Mouse (Mus musculus): ENCODE data around the gene Wdr17.

Wdr17 gene

GRCm38 (mm10) chr8:54886987-54887785 is at the start of gene Wdr17:
Gene Wdr17, minus strand, starts transcription at chr8:54887184.
- no peak for DNase-seq

DNA sequence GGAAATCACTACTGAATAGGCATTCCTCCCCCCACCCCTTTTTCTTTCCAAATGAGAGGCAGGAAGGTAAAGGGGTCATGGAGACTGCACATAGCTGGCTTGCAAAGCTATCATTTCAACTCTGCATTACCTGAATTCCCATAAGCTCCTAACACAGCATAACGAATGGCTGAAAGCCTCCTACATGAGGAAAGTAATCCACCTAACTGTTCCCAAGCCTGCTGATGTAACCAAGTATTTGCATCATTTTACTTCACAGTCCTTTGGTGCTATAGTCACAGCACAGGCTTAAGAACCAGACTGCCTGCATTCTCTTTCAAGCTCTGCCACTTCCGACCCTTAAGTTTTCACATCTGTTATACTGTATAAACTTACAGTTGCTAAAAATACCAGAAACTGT is 45.3 kb upstream of the Wdr17 start:
- no peak for DNase-seq

- no peak for DNase-seq
Measured at GRCm38 (mm10) chr8:54924936-54925335, 38.0 kb upstream of the Wdr17 start.

DNA sequence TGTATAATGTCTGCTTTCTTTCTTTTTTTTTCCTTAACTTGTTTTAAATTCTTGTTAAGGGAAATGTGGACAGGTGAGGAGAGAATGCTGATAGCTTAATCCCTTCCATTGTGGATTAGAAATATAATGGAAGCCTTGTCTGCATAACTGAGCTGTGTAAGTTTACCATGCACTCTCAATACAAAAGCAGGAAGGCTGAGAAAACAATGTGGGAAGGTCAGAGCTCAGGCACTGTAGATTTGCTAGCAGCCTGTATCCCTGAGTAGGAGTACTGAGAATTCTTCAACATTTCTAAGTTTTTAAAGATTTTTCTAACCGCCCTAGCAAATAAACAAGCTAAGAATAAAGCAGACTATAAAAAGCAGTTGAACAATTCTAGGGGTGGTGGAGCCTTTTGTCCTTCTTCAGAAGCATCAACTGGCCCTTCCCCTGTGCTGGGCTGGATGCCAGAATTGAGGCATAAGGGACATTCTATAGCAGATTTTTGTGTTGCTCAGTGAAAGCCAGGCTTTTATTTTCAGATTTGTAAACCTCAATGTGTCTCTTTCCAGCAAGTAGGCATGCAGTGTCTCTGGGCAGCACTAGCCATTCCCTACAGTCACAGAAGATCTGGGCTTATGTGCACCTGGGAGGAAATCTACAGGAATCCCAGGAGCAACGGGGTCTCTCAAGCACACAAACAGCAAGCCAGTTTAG is 35.3 kb upstream of the Wdr17 start:
- no peak for DNase-seq

- DNase-seq = no peak
Measured at GRCm38 (mm10) chr8:54917710-54918109, 30.7 kb upstream of the Wdr17 start.

DNA sequence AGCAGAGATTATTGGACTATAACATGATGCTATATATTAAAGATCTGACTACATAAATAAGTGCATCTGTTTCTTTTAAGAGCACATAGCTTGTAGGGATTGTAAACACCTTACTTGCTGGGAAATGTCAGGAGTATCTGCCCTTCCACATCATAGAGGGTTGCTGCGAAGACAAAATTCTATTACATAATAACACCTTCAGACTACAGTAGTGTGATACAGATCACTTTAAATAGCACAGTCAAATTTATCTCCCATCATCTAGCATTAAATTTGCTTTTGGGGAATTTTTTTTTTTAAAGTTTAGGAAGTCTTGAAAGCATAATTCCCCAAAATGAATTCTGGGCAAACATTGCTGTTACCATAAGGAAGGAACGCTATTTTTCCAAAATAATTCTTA is 25.9 kb upstream of the Wdr17 start:
- DNase-seq = no peak

- no peak for DNase-seq
Measured at GRCm38 (mm10) chr8:54899444-54899843, 12.5 kb upstream of the Wdr17 start.

DNA sequence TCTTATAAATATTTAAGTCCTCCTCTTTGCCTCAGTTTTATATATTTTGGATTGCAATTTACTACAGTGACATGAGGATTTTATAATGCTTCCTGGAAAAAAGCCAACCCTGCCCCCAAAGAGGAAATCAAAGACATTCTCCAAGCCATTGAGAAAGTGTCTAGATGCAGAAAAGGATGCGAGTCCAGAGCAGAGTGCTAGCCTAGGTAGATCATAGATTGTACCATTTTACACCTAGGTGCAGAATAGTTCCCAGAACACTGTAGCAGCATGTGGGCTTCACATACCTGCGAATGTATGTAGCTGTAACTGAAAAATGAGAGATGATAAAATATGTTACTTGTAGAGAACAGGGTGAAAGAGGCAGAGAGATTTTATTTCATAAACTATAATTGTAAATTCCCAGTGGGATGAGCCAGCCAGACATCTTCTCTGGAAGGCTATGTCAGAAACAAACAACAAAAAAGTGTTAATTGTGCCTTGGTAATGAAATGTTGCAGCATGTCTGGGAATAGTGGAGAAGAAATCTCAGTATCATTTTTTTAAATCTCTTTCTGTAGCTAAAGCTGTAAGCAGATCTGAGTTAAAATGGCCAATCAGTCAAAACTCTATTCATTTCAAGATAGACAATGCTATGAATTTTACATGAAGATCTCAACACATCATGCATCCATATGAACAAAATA is 7.8 kb upstream of the Wdr17 start:
- no peak for DNase-seq

GRCm38 (mm10) chr8:54894180-54894579 is 7.2 kb upstream of the Wdr17 start:
- no peak for DNase-seq

- no peak for DNase-seq
Measured at GRCm38 (mm10) chr8:54886560-54886959, 424 bp downstream of the Wdr17 start.

- no peak for DNase-seq
Measured at GRCm38 (mm10) chr8:54876458-54876857, 10.5 kb downstream of the Wdr17 start.

GRCm38 (mm10) chr8:54864761-54865064 is 22.3 kb downstream of the Wdr17 start:
- DNase-seq = no peak

GRCm38 (mm10) chr8:54864038-54864760 is 22.8 kb downstream of the Wdr17 start:
- DNase-seq = no peak

GRCm38 (mm10) chr8:54836029-54836959 is 50.7 kb downstream of the Wdr17 start:
- DNase-seq = no peak

- DNase-seq = no peak
Measured at GRCm38 (mm10) chr8:54829794-54830426, 57.1 kb downstream of the Wdr17 start.

DNA sequence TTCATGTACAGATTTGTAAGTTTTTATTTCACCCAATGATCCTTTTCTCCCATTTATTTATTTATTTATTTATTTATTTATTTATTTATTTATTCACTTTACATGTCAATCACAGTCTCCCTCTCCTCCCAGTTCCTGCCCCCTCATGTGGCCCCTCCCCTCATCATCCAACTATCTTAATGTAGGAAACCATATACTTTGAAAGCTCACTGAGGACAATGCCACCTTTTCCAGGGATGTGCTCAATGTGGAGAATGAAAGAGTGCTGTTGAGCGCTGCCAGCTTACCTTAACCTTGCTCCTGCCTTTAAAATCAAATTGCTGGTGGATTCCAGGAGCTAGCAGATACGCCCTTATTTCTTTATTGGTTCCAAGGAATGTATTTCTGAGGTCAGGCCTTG is 59.0 kb downstream of the Wdr17 start:
- no peak for DNase-seq

DNA sequence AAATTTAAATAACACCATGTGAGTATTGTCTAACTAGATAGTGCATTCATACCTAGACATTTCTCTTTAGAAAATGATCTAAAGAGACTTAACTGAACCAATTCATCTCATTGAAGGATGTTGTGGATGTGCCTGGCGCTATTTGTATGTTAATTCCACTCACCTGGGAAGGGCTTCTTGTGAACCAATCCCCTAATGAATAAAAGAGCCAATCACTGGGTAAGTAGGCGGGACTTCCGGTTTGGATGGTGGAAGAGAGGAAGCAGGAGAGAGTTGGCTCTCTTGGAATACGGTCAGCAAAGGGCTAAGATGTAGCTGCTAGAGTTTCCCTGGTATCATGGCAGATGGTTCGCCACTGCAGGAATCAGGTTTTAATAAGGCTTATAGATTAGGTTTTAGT is 64.0 kb downstream of the Wdr17 start:
- DNase-seq = no peak

GRCm38 (mm10) chr8:54818651-54819050 is 68.3 kb downstream of the Wdr17 start:
- DNase-seq = no peak

DNA sequence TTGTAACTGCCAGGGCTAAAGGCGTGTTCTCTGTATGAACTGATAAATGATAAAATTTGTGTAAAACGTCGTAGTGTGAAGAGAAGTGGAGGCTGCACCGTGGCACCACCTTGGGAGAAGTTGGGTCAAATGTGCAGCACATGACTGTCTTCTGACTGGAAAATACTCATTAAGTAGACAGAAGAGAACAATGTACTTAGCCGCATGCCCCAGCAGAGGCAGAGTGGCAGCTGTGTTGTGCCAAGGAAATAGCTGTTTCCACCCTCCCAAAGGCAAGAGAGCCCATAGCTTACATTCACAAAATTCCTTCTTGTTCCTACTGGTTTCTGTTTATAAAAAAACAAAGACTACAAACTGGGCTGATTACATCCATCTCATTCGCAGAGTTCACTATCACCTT is 78.8 kb downstream of the Wdr17 start:
- no peak for DNase-seq

- DNase-seq = no peak
Measured at GRCm38 (mm10) chr8:54806173-54806572, 80.8 kb downstream of the Wdr17 start.

GRCm38 (mm10) chr8:54792699-54793061 is 94.3 kb downstream of the Wdr17 start:
- DNase-seq = no peak
